Mouse (Mus musculus) stomach, postnatal 0 days (tissue): Measurements from ENCODE around the gene Fgfr2. TPM values are rescaled to one million over a fixed set of nuclear protein-coding genes. Genes with fewer than 3 reads are reported as not detected.

ENCODE experiments used
- ATAC-seq: fragments of 200-750 bp; cut with Nextera tagmentation; 2 replicates; pipeline ENCODE4 v1.8.0; 2017; ENCODE audit not compliant: low FRiP score, low TSS enrichment
- DNase-seq: peaks from one replicate; pipeline ENCODE4 v3.0.0-alpha.2; 2016; ENCODE audit warnings: low spot score
- H3K27ac ChIP-seq: fragments of 300-500 bp; sonication (generic); replicated peaks from 2 replicates; pipeline ENCODE4 v1.5.1; 2014; ENCODE audit warnings: mild to moderate bottlenecking, control low read depth
- H3K27me3 ChIP-seq: fragments of 300-500 bp; sonication (generic); 2 replicates; pipeline ENCODE4 v1.6.1; 2014; ENCODE audit warnings: low read length; ENCODE audit not compliant: control insufficient read depth, insufficient read depth
- H3K36me3 ChIP-seq: fragments of 300-500 bp; sonication (generic); 2 replicates; pipeline ENCODE4 v1.6.1; 2014; ENCODE audit warnings: low read length, mixed read lengths; ENCODE audit not compliant: control insufficient read depth, insufficient read depth
- H3K4me1 ChIP-seq: fragments of 300-500 bp; sonication (generic); replicated peaks from 2 replicates; pipeline ENCODE4 v1.6.1; 2014; ENCODE audit warnings: antibody characterized with exemption; ENCODE audit not compliant: control insufficient read depth, insufficient read depth
- H3K4me2 ChIP-seq: fragments of 300-500 bp; sonication (generic); replicated peaks from 2 replicates; pipeline ENCODE4 v1.6.1; 2014; ENCODE audit warnings: low read depth, mild to moderate bottlenecking, control low read depth, moderate library complexity
- H3K4me3 ChIP-seq: fragments of 300-500 bp; sonication (generic); 2 replicates; pipeline ENCODE4 v1.5.1; 2014; ENCODE audit warnings: low read depth, low read length, control low read depth
- H3K9ac ChIP-seq: fragments of 300-500 bp; sonication (generic); 2 replicates; pipeline ENCODE4 v1.6.1; 2014; ENCODE audit warnings: mild to moderate bottlenecking, low read length, control low read depth, mixed read lengths
- H3K9me3 ChIP-seq: fragments of 300-500 bp; sonication (generic); 2 replicates; pipeline ENCODE4 v1.6.1; 2016; ENCODE audit warnings: low read length; ENCODE audit not compliant: control insufficient read depth
- CTCF ChIP-seq: IDR thresholded peaks from 2 replicates; pipeline ENCODE4 v1.5.1; 2016; ENCODE audit warnings: antibody characterized with exemption, low read depth, mild to moderate bottlenecking, moderate library complexity
- EP300 ChIP-seq: optimal IDR thresholded peaks from 2 replicates; pipeline ENCODE3; 2016; ENCODE audit warnings: antibody characterized with exemption
- WGBS: fragments of 180-500 bp; shearing (Covaris S2); extraction: QIAGEN DNeasy Blood & Tissue Kit; methylation state at CpG from one replicate; pipeline ENCODE4 v1.1.7; 2014; 5-methylcytosine and 5-hydroxymethylcytosine counted together
- polyA plus RNA-seq: library from polyadenylated mRNA; unstranded; fragments of >200 nt; fragmentation: Nextera tagmentation; extraction: Ambion mirVana; gene quantifications from 2 replicates; pipeline ENCODE4 v1.2.1, GENCODE M21; 2015

Gene Fgfr2
- polyA plus RNA-seq, 1 experiment from 2014 or later = 60.8 TPM

DNA sequence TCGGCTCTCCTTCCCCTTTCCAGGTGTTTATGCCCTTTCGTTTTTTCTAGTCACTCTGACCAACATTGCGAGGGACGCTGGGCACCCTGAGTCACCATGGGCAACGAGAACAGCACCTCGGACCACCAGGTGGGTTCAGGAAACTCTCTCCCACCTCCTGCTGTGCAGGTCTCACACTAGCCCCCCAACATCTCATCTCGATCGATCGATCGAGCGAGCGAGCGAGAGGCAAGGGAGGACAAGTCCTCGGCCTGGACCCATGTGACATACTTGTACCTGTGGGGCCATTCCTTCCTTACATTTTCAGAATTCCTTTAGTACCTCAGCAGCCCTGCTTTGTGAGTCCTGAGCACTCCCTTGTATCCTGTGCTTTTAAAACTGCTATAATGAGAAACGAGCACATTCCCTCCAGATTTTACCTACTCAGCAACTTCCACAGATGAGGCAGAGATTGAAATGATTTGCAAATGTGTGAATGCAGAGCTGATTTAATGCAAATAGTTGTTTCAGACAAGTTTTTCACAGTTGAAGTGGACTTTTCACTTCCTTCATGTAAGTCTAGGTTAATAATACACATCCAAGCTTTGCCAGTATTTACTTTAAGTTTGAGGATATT lies 2545.7 kb downstream of the Fgfr2 start, which contains the start of gene Tacc2:
Tacc2 (plus strand) TSS at position 51 of the 616 bp plus-strand sequence.
- Histone ChIP-seq H3K9me3 (no peaks in the 10 kb centered on the region), H3K4me2 (peak within 1 kb of the TSS; percentile 53), H3K4me1 (peaks cover 8% of the 10 kb centered on the region; the same call in 1 of the 2 replicates), H3K27me3 (no peaks in the 10 kb centered on the region), H3K27ac (peak within 1 kb of the TSS; percentile 84), H3K9ac (peak within 1 kb of the TSS; percentile 47; the same call in 1 of the 2 replicates), H3K36me3 (no peaks in the 10 kb centered on the region), H3K4me3 (peak within 1 kb of the TSS; percentile 19)
- TF ChIP-seq CTCF (no peak), EP300 (no peak)
- WGBS = 25% methylated on average over 15 of the region's 15 CpGs
- DNase-seq (no peak), ATAC-seq (no peak)

DNA sequence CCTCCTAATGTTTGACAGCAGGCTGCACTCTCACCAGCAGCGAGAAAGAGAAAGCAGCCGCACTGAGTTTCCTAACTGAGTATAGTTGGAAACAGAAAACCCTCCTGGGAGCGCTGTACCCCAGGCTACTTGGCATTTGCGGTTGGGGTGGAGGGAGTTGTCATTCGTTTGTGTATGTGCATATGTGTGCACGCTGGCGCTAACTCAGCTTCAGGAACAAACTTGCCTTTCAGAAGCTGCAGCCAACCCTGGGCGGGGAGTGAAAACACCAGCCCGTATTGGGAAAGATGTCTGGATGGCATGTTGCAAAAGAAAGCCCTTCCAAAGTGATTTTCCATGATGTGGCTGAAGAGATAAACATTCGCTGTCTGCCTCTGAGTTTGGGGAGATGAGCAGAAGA lies 2546.2 kb downstream of the Fgfr2 start:
- Histone ChIP-seq H3K4me1 (peaks cover 8% of the 10 kb centered on the region; the same call in 1 of the 2 replicates), H3K36me3 (no peaks in the 10 kb centered on the region), H3K27me3 (no peaks in the 10 kb centered on the region), H3K9ac (peak overlapping the region; percentile 47; the same call in 1 of the 2 replicates), H3K4me3 (peak overlapping the region; percentile 19), H3K27ac (peak overlapping the region; percentile 84), H3K9me3 (no peaks in the 10 kb centered on the region), H3K4me2 (peak overlapping the region; percentile 53)
- ATAC-seq (no peak), DNase-seq (peak; percentile 50)
- 11% methylated on average over 10 of the region's 10 CpGs for WGBS
- TF ChIP-seq EP300 = no peak
- peak; percentile 40 for TF ChIP-seq CTCF

GRCm38 (mm10) chr7:130574211-130574991 lies 2548.7 kb downstream of the Fgfr2 start:
- Histone ChIP-seq H3K36me3 (no peaks in the 10 kb centered on the region), H3K9me3 (no peaks in the 10 kb centered on the region), H3K4me1 (peaks cover 8% of the 10 kb centered on the region; the same call in 1 of the 2 replicates), H3K27me3 (no peaks in the 10 kb centered on the region), H3K4me2 (peak overlapping the region; percentile 32; the same call in 1 of the 2 replicates), H3K9ac (0 out of 2 replicates have a peak overlapping the region, but pooled peaks have one; percentile 9), H3K4me3 (peak overlapping the region; percentile 15; the same call in 1 of the 2 replicates), H3K27ac (peak overlapping the region; percentile 86)
- 27% methylated on average over 13 of the region's 13 CpGs for WGBS
- ATAC-seq (peak; percentile 92), DNase-seq (peak; percentile 84)
- TF ChIP-seq CTCF (no peak), EP300 (peak; percentile 52)

DNA sequence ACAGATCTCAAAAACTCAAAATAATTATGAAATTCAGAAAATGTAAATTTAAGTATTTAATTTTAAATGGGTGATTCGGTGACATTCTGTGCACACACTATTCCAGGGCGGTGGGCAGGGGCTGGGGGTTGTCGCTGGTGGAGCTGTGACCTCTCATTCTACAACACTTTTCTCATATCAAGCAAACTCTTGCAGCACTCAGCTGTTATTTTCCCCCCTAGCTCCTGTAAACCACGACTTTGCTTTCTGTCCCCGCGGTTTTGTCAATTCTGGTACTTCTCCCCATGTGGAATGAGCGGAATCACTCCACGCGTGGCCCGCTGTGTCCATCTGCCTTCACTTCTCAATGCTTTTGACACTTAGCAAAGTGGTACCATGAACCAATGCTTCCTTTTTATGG lies 2549.4 kb downstream of the Fgfr2 start:
- no peak overlapping the region for H3K4me2 ChIP-seq
- H3K36me3 ChIP-seq = no peaks in the 10 kb centered on the region
- no peaks in the 10 kb centered on the region for H3K9me3 ChIP-seq
- DNase-seq = no peak
- no peak for TF ChIP-seq CTCF
- TF ChIP-seq EP300 = no peak
- H3K4me3 ChIP-seq = no peak overlapping the region
- no peak overlapping the region; the same call in 1 of the 2 replicates for H3K27ac ChIP-seq
- H3K4me1 ChIP-seq = peaks cover 8% of the 10 kb centered on the region; the same call in 1 of the 2 replicates
- WGBS = 94% methylated on average over 10 of the region's 10 CpGs
- no peak overlapping the region for H3K9ac ChIP-seq
- H3K27me3 ChIP-seq = no peaks in the 10 kb centered on the region
- no peak for ATAC-seq

DNA sequence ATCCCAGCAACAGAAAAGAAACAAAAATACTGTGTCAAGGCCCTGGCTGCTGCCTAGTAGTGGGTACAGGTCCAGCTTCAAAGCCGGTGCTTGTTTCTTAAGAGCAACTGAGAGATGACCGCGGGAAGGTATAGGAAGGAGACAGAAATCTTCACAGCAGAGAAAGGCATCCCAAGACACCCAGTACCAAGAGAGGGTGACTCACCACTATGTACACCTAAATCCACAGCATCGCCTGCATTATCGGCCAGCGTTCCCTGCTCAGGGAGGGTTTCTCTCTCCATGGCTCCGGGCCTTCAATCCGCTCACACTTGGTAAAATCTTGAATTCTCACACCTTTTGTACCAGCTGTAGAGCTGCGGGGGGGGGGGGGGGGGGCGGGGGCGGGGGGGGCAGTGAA lies 2550.3 kb downstream of the Fgfr2 start, which contains the start of gene Nsmce4a:
Nsmce4a (minus strand) TSS at position 298 of the 400 bp plus-strand sequence.
- Histone ChIP-seq H3K36me3 (no peaks in the 10 kb centered on the region), H3K4me3 (no peak within 1 kb of the TSS), H3K27ac (no peak within 1 kb of the TSS), H3K9ac (no peak within 1 kb of the TSS), H3K4me1 (peaks cover 8% of the 10 kb centered on the region; the same call in 1 of the 2 replicates), H3K27me3 (no peaks in the 10 kb centered on the region), H3K9me3 (no peaks in the 10 kb centered on the region), H3K4me2 (no peak within 1 kb of the TSS)
- TF ChIP-seq CTCF = no peak
- no peak for TF ChIP-seq EP300
- DNase-seq (no peak), ATAC-seq (no peak)
- WGBS = 69% methylated on average over 8 of the region's 11 CpGs
